Comparison of ENCODE assay signal across 17 mouse cellular contexts in genomic region chr2:72379425-72379824, GRCm38 (mm10).
"Had no signal": no experiment of that assay in that cellular context is flagged by ENCODE, and none has a peak within 500 bp of the region (broad histone marks: within the 10 kb centered on the region; RNA-seq: fewer than 3 reads in every experiment).

No protein-coding gene starts in this region.

- H3K4me3 ChIP-seq: limb, embryonic 15.5 days; liver, embryonic 13.5 days; lung, embryonic 15.5 days; midbrain, embryonic 12.5 days; neural tube, embryonic 15.5 days had no signal

- H3K4me1 ChIP-seq: liver, embryonic 13.5 days; lung, embryonic 15.5 days; midbrain, embryonic 12.5 days had no signal

- H3K4me2 ChIP-seq: limb, embryonic 15.5 days; liver, embryonic 13.5 days; lung, embryonic 15.5 days; midbrain, embryonic 12.5 days; neural tube, embryonic 15.5 days had no signal

- H3K36me3 ChIP-seq: midbrain, embryonic 12.5 days; neural tube, embryonic 15.5 days had no signal

- H3K9me3 ChIP-seq: limb, embryonic 15.5 days; liver, embryonic 13.5 days; lung, embryonic 15.5 days; midbrain, embryonic 12.5 days; neural tube, embryonic 15.5 days had no signal

- DNase-seq: kidney, adult 9 months; kidney, postnatal 36 days; layer of hippocampus, adult 9-11 months; layer of hippocampus, postnatal 36 days; liver, embryonic 13.5 days; liver, postnatal 0 days; lung, postnatal 36 days; spleen, adult 18-20 months; thymus, adult 18-20 months; thymus, postnatal 14 days had no signal

- ATAC-seq: intestine, postnatal 0 days; liver, postnatal 0 days; midbrain, embryonic 16.5 days had no signal

- H3K9ac ChIP-seq: limb, embryonic 15.5 days; liver, embryonic 13.5 days; liver, postnatal 0 days; lung, embryonic 15.5 days; midbrain, embryonic 12.5 days; neural tube, embryonic 15.5 days had no signal

- H3K27ac ChIP-seq: kidney, postnatal 0 days; limb, embryonic 15.5 days; liver, embryonic 13.5 days; lung, embryonic 15.5 days; midbrain, embryonic 12.5 days; neural tube, embryonic 15.5 days had no signal

- H3K27me3 ChIP-seq: limb, embryonic 15.5 days; liver, embryonic 13.5 days; lung, embryonic 15.5 days; midbrain, embryonic 12.5 days; neural tube, embryonic 15.5 days had no signal
